Mouse (Mus musculus): Measurements from ENCODE around the gene Asah2. TPM values are rescaled to one million over a fixed set of nuclear protein-coding genes. Genes with fewer than 3 reads are reported as not detected.

Asah2 gene
- polyA plus RNA-seq, 1 experiment from 2014 or later, result 1.6 TPM

GRCm38 (mm10) chr19:32111866-32112790, 4.1 kb upstream of the Asah2 start:
- no peak overlapping the region for H3K9ac ChIP-seq (ENCODE audit: low read depth, low read length)
- WGBS, result 66% methylated on average over 8 of the region's 8 CpGs
- ATAC-seq (ENCODE audit: low FRiP score, low TSS enrichment), result no peak
- peaks cover 13% of the 10 kb centered on the region; the same call in 1 of the 2 replicates for H3K4me1 ChIP-seq (ENCODE audit: control insufficient read depth, insufficient read depth, low read length)
- 0 out of 2 replicates have a peak overlapping the region, but pooled peaks have one; percentile 7 for H3K27ac ChIP-seq (ENCODE audit: low read depth, low read length)
- H3K27me3 ChIP-seq (ENCODE audit: control insufficient read depth, insufficient read depth, low read length), result no peaks in the 10 kb centered on the region
- no peaks in the 10 kb centered on the region for H3K36me3 ChIP-seq (ENCODE audit: control insufficient read depth, insufficient read depth, low read length)
- no peaks in the 10 kb centered on the region for H3K9me3 ChIP-seq (ENCODE audit: control insufficient read depth, low read length)
- H3K4me2 ChIP-seq (replicated peaks; ENCODE audit: low read depth, low read length), result no peak overlapping the region
- no peak overlapping the region for H3K4me3 ChIP-seq (ENCODE audit: low read length)

- WGBS, result 89% methylated on average over 2 of the region's 2 CpGs
- H3K27ac ChIP-seq (ENCODE audit: low read depth, low read length), result no peak overlapping the region
- ATAC-seq (ENCODE audit: low FRiP score, low TSS enrichment), result no peak
- peak overlapping the region; percentile 58 for H3K4me2 ChIP-seq (replicated peaks; ENCODE audit: low read depth, low read length)
- no peaks in the 10 kb centered on the region for H3K36me3 ChIP-seq (ENCODE audit: control insufficient read depth, insufficient read depth, low read length)
- H3K4me3 ChIP-seq (ENCODE audit: low read length), result no peak overlapping the region
- H3K9ac ChIP-seq (ENCODE audit: low read depth, low read length), result no peak overlapping the region
- H3K9me3 ChIP-seq (ENCODE audit: control insufficient read depth, low read length), result no peaks in the 10 kb centered on the region
- no peaks in the 10 kb centered on the region for H3K27me3 ChIP-seq (ENCODE audit: control insufficient read depth, insufficient read depth, low read length)
- peaks cover 5% of the 10 kb centered on the region; the same call in 1 of the 2 replicates for H3K4me1 ChIP-seq (ENCODE audit: control insufficient read depth, insufficient read depth, low read length)
Measured at GRCm38 (mm10) chr19:32106750-32107149, 1.3 kb downstream of the Asah2 start.

- Histone ChIP-seq H3K36me3 (ENCODE audit: control insufficient read depth, insufficient read depth, low read length) (no peaks in the 10 kb centered on the region), H3K4me1 (ENCODE audit: control insufficient read depth, insufficient read depth, low read length) (peaks cover 3% of the 10 kb centered on the region; the same call in 1 of the 2 replicates), H3K9me3 (ENCODE audit: control insufficient read depth, low read length) (no peaks in the 10 kb centered on the region), H3K4me2 (replicated peaks; ENCODE audit: low read depth, low read length) (no peak overlapping the region), H3K9ac (ENCODE audit: low read depth, low read length) (no peak overlapping the region), H3K27ac (ENCODE audit: low read depth, low read length) (no peak overlapping the region), H3K4me3 (ENCODE audit: low read length) (no peak overlapping the region), H3K27me3 (ENCODE audit: control insufficient read depth, insufficient read depth, low read length) (no peaks in the 10 kb centered on the region)
- ATAC-seq (ENCODE audit: low FRiP score, low TSS enrichment), result no peak
- 59% methylated on average over 4 of the region's 4 CpGs for WGBS
Measured at GRCm38 (mm10) chr19:32104217-32104616, 3.8 kb downstream of the Asah2 start.

GRCm38 (mm10) chr19:32102976-32103300, 5.1 kb downstream of the Asah2 start:
- no peaks in the 10 kb centered on the region for H3K36me3 ChIP-seq (ENCODE audit: control insufficient read depth, insufficient read depth, low read length)
- H3K4me3 ChIP-seq (ENCODE audit: low read length), result peak overlapping the region; percentile 11; the same call in 1 of the 2 replicates

GRCm38 (mm10) chr19:32102294-32102975, 5.6 kb downstream of the Asah2 start:
- Histone ChIP-seq H3K27me3 (ENCODE audit: control insufficient read depth, insufficient read depth, low read length) (no peaks in the 10 kb centered on the region), H3K4me3 (ENCODE audit: low read length) (peak overlapping the region; percentile 11; the same call in 1 of the 2 replicates), H3K27ac (ENCODE audit: low read depth, low read length) (no peak overlapping the region), H3K4me1 (ENCODE audit: control insufficient read depth, insufficient read depth, low read length) (peaks cover 3% of the 10 kb centered on the region; the same call in 1 of the 2 replicates), H3K9me3 (ENCODE audit: control insufficient read depth, low read length) (no peaks in the 10 kb centered on the region), H3K9ac (ENCODE audit: low read depth, low read length) (no peak overlapping the region), H3K36me3 (ENCODE audit: control insufficient read depth, insufficient read depth, low read length) (no peaks in the 10 kb centered on the region), H3K4me2 (replicated peaks; ENCODE audit: low read depth, low read length) (peak overlapping the region; percentile 29)
- 39% methylated on average over 18 of the region's 18 CpGs for WGBS
- no peak for ATAC-seq (ENCODE audit: low FRiP score, low TSS enrichment)

More at GRCm38 (mm10) chr19:32102976-32103300, 5.1 kb downstream of the Asah2 start:
- no peak for ATAC-seq (ENCODE audit: low FRiP score, low TSS enrichment)
- Histone ChIP-seq H3K4me2 (replicated peaks; ENCODE audit: low read depth, low read length) (peak overlapping the region; percentile 29), H3K27ac (ENCODE audit: low read depth, low read length) (no peak overlapping the region), H3K9ac (ENCODE audit: low read depth, low read length) (no peak overlapping the region), H3K27me3 (ENCODE audit: control insufficient read depth, insufficient read depth, low read length) (no peaks in the 10 kb centered on the region), H3K9me3 (ENCODE audit: control insufficient read depth, low read length) (no peaks in the 10 kb centered on the region), H3K4me1 (ENCODE audit: control insufficient read depth, insufficient read depth, low read length) (peaks cover 3% of the 10 kb centered on the region; the same call in 1 of the 2 replicates)
- 10% methylated on average over 9 of the region's 9 CpGs for WGBS

- H3K4me3 ChIP-seq (ENCODE audit: low read length), result no peak overlapping the region
- H3K36me3 ChIP-seq (ENCODE audit: control insufficient read depth, insufficient read depth, low read length), result no peaks in the 10 kb centered on the region
- H3K27me3 ChIP-seq (ENCODE audit: control insufficient read depth, insufficient read depth, low read length), result no peaks in the 10 kb centered on the region
- H3K27ac ChIP-seq (ENCODE audit: low read depth, low read length), result no peak overlapping the region
- 75% methylated on average over 3 of the region's 3 CpGs for WGBS
- no peak for ATAC-seq (ENCODE audit: low FRiP score, low TSS enrichment)
- no peaks in the 10 kb centered on the region for H3K4me1 ChIP-seq (ENCODE audit: control insufficient read depth, insufficient read depth, low read length)
- H3K9me3 ChIP-seq (ENCODE audit: control insufficient read depth, low read length), result no peaks in the 10 kb centered on the region
- no peak overlapping the region for H3K9ac ChIP-seq (ENCODE audit: low read depth, low read length)
- H3K4me2 ChIP-seq (replicated peaks; ENCODE audit: low read depth, low read length), result no peak overlapping the region
Measured at GRCm38 (mm10) chr19:32098582-32098981, 9.4 kb downstream of the Asah2 start.

GRCm38 (mm10) chr19:32092358-32092757, 15.7 kb downstream of the Asah2 start:
- Histone ChIP-seq H3K9ac (ENCODE audit: low read depth, low read length) (no peak overlapping the region), H3K36me3 (ENCODE audit: control insufficient read depth, insufficient read depth, low read length) (no peaks in the 10 kb centered on the region), H3K9me3 (ENCODE audit: control insufficient read depth, low read length) (no peaks in the 10 kb centered on the region), H3K4me2 (replicated peaks; ENCODE audit: low read depth, low read length) (no peak overlapping the region), H3K27me3 (ENCODE audit: control insufficient read depth, insufficient read depth, low read length) (no peaks in the 10 kb centered on the region), H3K27ac (ENCODE audit: low read depth, low read length) (no peak overlapping the region), H3K4me1 (ENCODE audit: control insufficient read depth, insufficient read depth, low read length) (no peaks in the 10 kb centered on the region), H3K4me3 (ENCODE audit: low read length) (no peak overlapping the region)
- no peak for ATAC-seq (ENCODE audit: low FRiP score, low TSS enrichment)
- 84% methylated on average over 4 of the region's 4 CpGs for WGBS

- 89% methylated on average over 4 of the region's 4 CpGs for WGBS
- Histone ChIP-seq H3K27ac (ENCODE audit: low read depth, low read length) (no peak overlapping the region), H3K4me3 (ENCODE audit: low read length) (no peak overlapping the region), H3K9me3 (ENCODE audit: control insufficient read depth, low read length) (no peaks in the 10 kb centered on the region), H3K4me2 (replicated peaks; ENCODE audit: low read depth, low read length) (no peak overlapping the region), H3K9ac (ENCODE audit: low read depth, low read length) (no peak overlapping the region), H3K36me3 (ENCODE audit: control insufficient read depth, insufficient read depth, low read length) (no peaks in the 10 kb centered on the region), H3K4me1 (ENCODE audit: control insufficient read depth, insufficient read depth, low read length) (no peaks in the 10 kb centered on the region), H3K27me3 (ENCODE audit: control insufficient read depth, insufficient read depth, low read length) (no peaks in the 10 kb centered on the region)
- ATAC-seq (ENCODE audit: low FRiP score, low TSS enrichment), result no peak
Measured at GRCm38 (mm10) chr19:32090804-32091203, 17.2 kb downstream of the Asah2 start.

- H3K27ac ChIP-seq (ENCODE audit: low read depth, low read length), result no peak overlapping the region
- H3K4me1 ChIP-seq (ENCODE audit: control insufficient read depth, insufficient read depth, low read length), result no peaks in the 10 kb centered on the region
- no peaks in the 10 kb centered on the region for H3K9me3 ChIP-seq (ENCODE audit: control insufficient read depth, low read length)
- ATAC-seq (ENCODE audit: low FRiP score, low TSS enrichment), result no peak
- no peaks in the 10 kb centered on the region for H3K27me3 ChIP-seq (ENCODE audit: control insufficient read depth, insufficient read depth, low read length)
- H3K9ac ChIP-seq (ENCODE audit: low read depth, low read length), result no peak overlapping the region
- no peak overlapping the region for H3K4me2 ChIP-seq (replicated peaks; ENCODE audit: low read depth, low read length)
- H3K4me3 ChIP-seq (ENCODE audit: low read length), result no peak overlapping the region
- WGBS, result 81% methylated on average over 1 of the region's 1 CpGs
- no peaks in the 10 kb centered on the region for H3K36me3 ChIP-seq (ENCODE audit: control insufficient read depth, insufficient read depth, low read length)
Measured at GRCm38 (mm10) chr19:32088570-32088969, 19.4 kb downstream of the Asah2 start.
